Mouse (Mus musculus) B cell, adult 67 days (primary cell): Measurements from ENCODE around the gene Hyal6. TPM values are rescaled to one million over a fixed set of nuclear protein-coding genes. Genes with fewer than 3 reads are reported as not detected.

ENCODE experiments used
- total RNA-seq, 2 experiments: library from RNA; stranded (reverse); gene quantifications; 4 replicates each; pipeline ENCODE4 v1.2.4; 2023

The Hyal6 gene
- not detected for total RNA-seq

DNA sequence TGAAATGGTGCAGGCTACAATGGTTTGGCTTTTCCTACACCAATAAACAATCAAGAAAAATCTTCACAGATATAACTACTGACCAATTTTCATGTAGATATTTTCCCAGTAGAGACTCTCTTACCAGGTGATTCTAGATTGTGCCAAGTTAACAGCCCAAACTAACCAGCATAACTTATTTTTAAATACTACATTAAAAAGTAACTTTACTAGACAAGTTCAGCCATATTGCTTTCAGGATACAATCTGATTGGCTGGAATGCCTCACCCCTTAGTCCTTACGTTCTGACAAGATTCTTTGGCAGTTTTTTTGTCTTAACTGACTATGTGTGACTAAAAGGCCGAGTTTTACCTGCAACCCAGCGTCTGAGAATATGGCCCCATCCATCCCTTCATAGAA, at the start of gene Hyal6:
Hyal6 (plus strand) TSS at position 301 of the 400 bp plus-strand sequence.

DNA sequence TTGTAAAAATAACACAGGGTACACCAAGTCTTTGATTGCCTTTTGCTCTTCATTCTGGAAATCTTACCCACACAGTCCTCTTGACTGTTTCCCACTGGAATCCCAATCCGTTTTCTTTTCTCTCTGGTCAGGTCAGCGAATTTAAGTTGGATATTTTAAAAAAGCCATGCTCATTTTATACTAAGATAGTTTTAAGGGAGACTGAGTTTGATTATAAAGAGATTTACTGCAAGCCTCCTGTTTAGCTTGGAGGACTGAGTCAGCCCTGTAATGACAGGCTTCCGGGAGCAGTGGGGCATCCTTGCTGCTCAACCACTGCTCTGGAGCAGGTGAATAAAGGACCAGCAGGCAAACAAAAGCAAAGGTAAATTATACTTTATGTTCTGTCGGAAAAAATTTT, 15.0 kb downstream of the Hyal6 start, which contains the start of gene Hyal4:
Hyal4 (plus strand) TSS at position 301 of the 400 bp plus-strand sequence.

DNA sequence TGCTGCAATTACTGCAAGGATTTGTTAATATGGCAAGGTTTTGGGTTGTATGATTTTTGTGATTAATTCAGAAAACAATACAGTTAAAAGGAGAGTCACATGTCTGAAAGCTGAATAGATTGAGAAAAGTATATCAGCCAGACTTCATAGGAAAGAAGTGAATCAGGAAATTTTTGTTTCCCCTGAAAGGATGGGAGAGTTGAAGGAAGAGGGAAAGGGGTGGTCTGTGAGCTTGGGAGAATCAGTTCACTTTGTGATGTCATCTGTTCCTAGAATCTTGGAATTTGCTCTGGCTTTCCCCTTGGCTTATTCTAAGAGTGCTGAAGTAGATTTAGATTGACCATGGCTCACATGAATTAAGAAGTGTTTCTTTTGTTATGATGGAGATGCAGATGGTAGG, 57.8 kb downstream of the Hyal6 start, which contains the start of gene Spam1:
Spam1 (plus strand) TSS at position 301 of the 400 bp plus-strand sequence.

Other genes starting within 250 kb of the Hyal6 start
- not detected for gene Iqub, start 218.2 kb upstream of the Hyal6 start, total RNA-seq
- gene Ndufa5, start 205.2 kb upstream of the Hyal6 start, total RNA-seq: 10 to 100 TPM; 43.4 to 45.5 TPM
- not detected for gene Asb15, start 205.1 kb upstream of the Hyal6 start, total RNA-seq
- gene Lmod2, start 135.5 kb upstream of the Hyal6 start, total RNA-seq: not detected
- 10 to 100 TPM; 47.5 to 57.3 TPM for gene Wasl, start 68.2 kb upstream of the Hyal6 start, total RNA-seq
- not detected for gene Hyal4, start 15.1 kb downstream of the Hyal6 start, total RNA-seq
- gene Spam1, start 57.9 kb downstream of the Hyal6 start, total RNA-seq: not detected
- not detected for gene Hyal5, start 124.8 kb downstream of the Hyal6 start, total RNA-seq
- gene Tmem229a, start 223.1 kb downstream of the Hyal6 start, total RNA-seq: not detected